Mouse (Mus musculus): Measurements from ENCODE around the gene Ttc7. TPM values are rescaled to one million over a fixed set of nuclear protein-coding genes. Genes with fewer than 3 reads are reported as not detected.

Ttc7 gene
- polyA plus RNA-seq, 1 experiment: 11.2 TPM

- DNase-seq (ENCODE audit: extremely low spot score in 1 of 2, low spot score in 1 of 2): peak in 1 of 2 experiments; percentile 48
Observed at GRCm38 (mm10) chr17:87361132-87361531, 78.4 kb downstream of the Ttc7 start.

- no peak for DNase-seq (ENCODE audit: extremely low spot score in 1 of 2, low spot score in 1 of 2)
Observed at GRCm38 (mm10) chr17:87364108-87364507, 81.4 kb downstream of the Ttc7 start.

GRCm38 (mm10) chr17:87365268-87365667 is 82.6 kb downstream of the Ttc7 start:
- DNase-seq (ENCODE audit: extremely low spot score in 1 of 2, low spot score in 1 of 2): no peak

- no peak for DNase-seq (ENCODE audit: extremely low spot score in 1 of 2, low spot score in 1 of 2)
Observed at GRCm38 (mm10) chr17:87366520-87366919, 83.8 kb downstream of the Ttc7 start.

GRCm38 (mm10) chr17:87367228-87367627 is 84.5 kb downstream of the Ttc7 start:
- DNase-seq (ENCODE audit: extremely low spot score in 1 of 2, low spot score in 1 of 2): no peak

GRCm38 (mm10) chr17:87367640-87368039 is 85.0 kb downstream of the Ttc7 start:
- peak in 1 of 2 experiments; percentile 70 for DNase-seq (ENCODE audit: extremely low spot score in 1 of 2, low spot score in 1 of 2)

- DNase-seq (ENCODE audit: extremely low spot score in 1 of 2, low spot score in 1 of 2): no peak
Observed at GRCm38 (mm10) chr17:87368481-87368880, 85.8 kb downstream of the Ttc7 start.

- DNase-seq (ENCODE audit: extremely low spot score in 1 of 2, low spot score in 1 of 2): peak; percentile 83 to 86
Observed at GRCm38 (mm10) chr17:87369270-87369759, 86.6 kb downstream of the Ttc7 start.

- DNase-seq (ENCODE audit: extremely low spot score in 1 of 2, low spot score in 1 of 2): peak; percentile 69 to 81
Observed at GRCm38 (mm10) chr17:87372189-87372588, 89.5 kb downstream of the Ttc7 start.

GRCm38 (mm10) chr17:87373327-87373726 is 90.6 kb downstream of the Ttc7 start:
- no peak for DNase-seq (ENCODE audit: extremely low spot score in 1 of 2, low spot score in 1 of 2)

GRCm38 (mm10) chr17:87375941-87376511 is 93.3 kb downstream of the Ttc7 start:
- DNase-seq (ENCODE audit: extremely low spot score in 1 of 2, low spot score in 1 of 2): no peak

- DNase-seq (ENCODE audit: extremely low spot score in 1 of 2, low spot score in 1 of 2): no peak
Observed at GRCm38 (mm10) chr17:87376831-87377471, 94.3 kb downstream of the Ttc7 start.

- DNase-seq (ENCODE audit: extremely low spot score in 1 of 2, low spot score in 1 of 2): peak in 1 of 2 experiments; percentile 87
Observed at GRCm38 (mm10) chr17:87377536-87377935, 94.8 kb downstream of the Ttc7 start.

- peak; percentile 79 to 85 for DNase-seq (ENCODE audit: extremely low spot score in 1 of 2, low spot score in 1 of 2)
Observed at GRCm38 (mm10) chr17:87378354-87379159, 95.9 kb downstream of the Ttc7 start.

GRCm38 (mm10) chr17:87379160-87379624 is 96.5 kb downstream of the Ttc7 start:
- no peak for DNase-seq (ENCODE audit: extremely low spot score in 1 of 2, low spot score in 1 of 2)

GRCm38 (mm10) chr17:87379821-87380220 is 97.1 kb downstream of the Ttc7 start:
- DNase-seq (ENCODE audit: extremely low spot score in 1 of 2, low spot score in 1 of 2): no peak

- DNase-seq (ENCODE audit: extremely low spot score in 1 of 2, low spot score in 1 of 2): no peak
Observed at GRCm38 (mm10) chr17:87380681-87381080, 98.0 kb downstream of the Ttc7 start.

GRCm38 (mm10) chr17:87385835-87386234 is 103.1 kb downstream of the Ttc7 start:
- DNase-seq (ENCODE audit: extremely low spot score in 1 of 2, low spot score in 1 of 2): no peak

GRCm38 (mm10) chr17:87387068-87387467 is 104.4 kb downstream of the Ttc7 start:
- DNase-seq (ENCODE audit: extremely low spot score in 1 of 2, low spot score in 1 of 2): no peak

GRCm38 (mm10) chr17:87391242-87391641 is 108.6 kb downstream of the Ttc7 start:
- DNase-seq (ENCODE audit: extremely low spot score in 1 of 2, low spot score in 1 of 2): no peak

- no peak for DNase-seq (ENCODE audit: extremely low spot score in 1 of 2, low spot score in 1 of 2)
Observed at GRCm38 (mm10) chr17:87397088-87397487, 114.4 kb downstream of the Ttc7 start.

Data from frontal cortex, adult 2 months (tissue).